Mouse (Mus musculus) megakaryocyte, embryonic 14.5 days (primary cell): Measurements from ENCODE around the gene Oaz1.

Experiments
- FLI1 ChIP-seq: IDR thresholded peaks from 2 replicates; pipeline ENCODE4 v1.6.1; 2012; ENCODE audit warnings: low read length, inconsistent platforms, mixed read lengths
- GATA1 ChIP-seq: IDR thresholded peaks from 3 replicates; pipeline ENCODE4 v1.6.1; 2012; ENCODE audit warnings: mixed read lengths, low read length, inconsistent platforms, borderline replicate concordance

DNA sequence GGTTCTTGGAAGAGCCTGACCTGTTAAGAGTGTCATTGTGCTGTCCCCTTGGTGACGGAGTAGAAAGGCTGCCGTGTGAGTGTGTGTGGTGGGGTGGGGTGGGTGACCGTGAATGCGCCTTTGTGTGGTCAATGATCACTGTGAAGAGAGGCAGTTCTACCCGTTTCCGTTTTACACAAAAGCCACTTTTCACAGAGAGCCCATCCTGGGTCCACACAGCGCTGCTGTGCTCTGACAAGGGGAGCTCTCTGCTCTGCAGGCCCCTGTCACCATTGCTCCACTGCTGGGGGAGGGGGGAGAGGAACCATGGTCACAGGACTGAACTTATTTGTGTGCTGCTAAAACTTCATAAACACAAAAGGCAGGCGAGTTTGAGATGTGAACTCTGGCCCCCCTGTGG is 30.9 kb downstream of the Oaz1 start:
- TF ChIP-seq GATA1, result no peak
- TF ChIP-seq FLI1, result no peak
